Mouse (Mus musculus): ENCODE results near the gene Sept3.

- TF ChIP-seq CTCF (IDR thresholded peaks at IDR 0.05; ENCODE audit: control insufficient read depth, insufficient read depth, low read length) (no peak), POLR2A (IDR thresholded peaks at IDR 0.05; ENCODE audit: borderline replicate concordance, control insufficient read depth, low read depth, low read length) (no peak)
These were observed 521 bp downstream of the Sept3 start for GRCm38 (mm10) chr15:82274927-82275901.
